Mouse (Mus musculus) liver, postnatal 0 days (tissue): Measurements from ENCODE around the gene Cacna1i. TPM values are rescaled to one million over a fixed set of nuclear protein-coding genes. Genes with fewer than 3 reads are reported as not detected.

Experiments
- ATAC-seq: fragments of 200-750 bp; cut with Nextera tagmentation; 2 replicates; pipeline ENCODE4 v1.8.0; 2017; ENCODE audit warnings: mild to moderate bottlenecking, moderate library complexity
- DNase-seq: peaks from one replicate; pipeline ENCODE4 v3.0.0-alpha.2; 2016
- H3K27ac ChIP-seq: fragments of 300-500 bp; sonication (generic); 2 replicates; pipeline ENCODE4 v1.5.1; 2014; ENCODE audit warnings: antibody characterized with exemption, moderate library complexity, mild to moderate bottlenecking, low read depth
- H3K27me3 ChIP-seq: fragments of 300-500 bp; sonication (generic); 2 replicates; pipeline ENCODE4 v1.6.1; 2014; ENCODE audit warnings: low read length, control low read depth, mixed read lengths; ENCODE audit not compliant: insufficient read depth
- H3K36me3 ChIP-seq: fragments of 300-500 bp; sonication (generic); replicated peaks from 2 replicates; pipeline ENCODE4 v1.6.1; 2014; ENCODE audit warnings: mild to moderate bottlenecking, control low read depth, low read length, moderate library complexity, mixed read lengths; ENCODE audit not compliant: insufficient read depth
- H3K4me1 ChIP-seq: fragments of 300-500 bp; sonication (generic); 2 replicates; pipeline ENCODE4 v1.6.1; 2014; ENCODE audit warnings: antibody characterized with exemption, mild to moderate bottlenecking, control low read depth; ENCODE audit not compliant: insufficient read depth
- H3K4me2 ChIP-seq: fragments of 300-500 bp; sonication (generic); 2 replicates; pipeline ENCODE4 v1.6.1; 2014; ENCODE audit warnings: low read depth, mild to moderate bottlenecking, low read length, moderate library complexity, mixed read lengths
- H3K4me3 ChIP-seq: fragments of 300-500 bp; sonication (generic); 2 replicates; pipeline ENCODE4 v1.5.1; 2014; ENCODE audit warnings: low read depth, low read length
- H3K9ac ChIP-seq: fragments of 300-500 bp; sonication (generic); replicated peaks from 2 replicates; pipeline ENCODE4 v1.6.1; 2014; ENCODE audit warnings: mild to moderate bottlenecking, moderate library complexity
- H3K9me3 ChIP-seq: fragments of 300-500 bp; sonication (generic); 2 replicates; pipeline ENCODE4 v1.6.1; 2016; ENCODE audit warnings: mild to moderate bottlenecking, control low read depth, low read length, mixed read lengths
- CTCF ChIP-seq: sonication (generic); IDR thresholded peaks from 2 replicates; pipeline ENCODE4 v1.5.1; 2016; ENCODE audit warnings: antibody characterized with exemption, low read depth
- EP300 ChIP-seq: IDR thresholded peaks from 2 replicates; pipeline ENCODE4 v1.6.1; 2016; ENCODE audit warnings: antibody characterized with exemption, low read depth, mild to moderate bottlenecking
- WGBS: fragments of 180-500 bp; shearing (Covaris S2); extraction: QIAGEN DNeasy Blood & Tissue Kit; methylation state at CpG from one replicate; pipeline ENCODE4 v1.1.7; 2014; ENCODE audit not compliant: insufficient replicate concordance; 5-methylcytosine and 5-hydroxymethylcytosine counted together
- polyA plus RNA-seq: library from polyadenylated mRNA; unstranded; fragments of >200 nt; fragmentation: Nextera tagmentation; extraction: Ambion mirVana; gene quantifications from 2 replicates; pipeline ENCODE4 v1.2.1, GENCODE M21; 2015

Gene Cacna1i
- polyA plus RNA-seq, 1 experiment from 2014 or later, result not detected

DNA sequence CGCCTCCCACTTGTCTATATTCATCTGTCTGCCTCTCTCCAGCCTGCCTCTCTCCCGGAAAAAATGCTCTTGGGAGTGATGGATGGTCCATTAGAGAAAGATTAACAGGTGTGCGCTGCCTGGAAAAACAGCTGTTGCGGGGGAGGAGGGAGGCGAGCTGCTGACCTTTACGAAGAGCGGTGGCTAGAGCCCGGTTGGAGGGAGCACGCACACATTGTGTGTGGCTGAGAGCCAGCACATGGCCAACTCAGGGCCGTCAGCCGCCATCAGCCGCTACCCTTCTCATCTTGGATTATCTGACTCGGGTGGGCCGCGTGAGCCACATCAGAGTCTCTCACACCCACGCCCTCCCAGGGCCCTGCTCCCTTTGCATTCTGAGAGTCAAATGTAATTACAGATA lies 79.9 kb downstream of the Cacna1i start:
- no peak overlapping the region for H3K4me3 ChIP-seq
- H3K27me3 ChIP-seq, result no peaks in the 10 kb centered on the region
- no peak for ATAC-seq
- no peak overlapping the region for H3K4me2 ChIP-seq
- no peak overlapping the region for H3K9ac ChIP-seq
- H3K4me1 ChIP-seq, result peaks cover 4% of the 10 kb centered on the region; the same call in 1 of the 2 replicates
- DNase-seq, result no peak
- H3K27ac ChIP-seq, result no peak overlapping the region
- TF ChIP-seq CTCF, result no peak
- no peak for TF ChIP-seq EP300
- H3K9me3 ChIP-seq, result no peaks in the 10 kb centered on the region
- 30% methylated on average over 16 of the region's 16 CpGs for WGBS
- no peaks in the 10 kb centered on the region for H3K36me3 ChIP-seq

- 65% methylated on average over 9 of the region's 9 CpGs for WGBS
Observed at GRCm38 (mm10) chr15:80373219-80373964, 86.4 kb downstream of the Cacna1i start.

DNA sequence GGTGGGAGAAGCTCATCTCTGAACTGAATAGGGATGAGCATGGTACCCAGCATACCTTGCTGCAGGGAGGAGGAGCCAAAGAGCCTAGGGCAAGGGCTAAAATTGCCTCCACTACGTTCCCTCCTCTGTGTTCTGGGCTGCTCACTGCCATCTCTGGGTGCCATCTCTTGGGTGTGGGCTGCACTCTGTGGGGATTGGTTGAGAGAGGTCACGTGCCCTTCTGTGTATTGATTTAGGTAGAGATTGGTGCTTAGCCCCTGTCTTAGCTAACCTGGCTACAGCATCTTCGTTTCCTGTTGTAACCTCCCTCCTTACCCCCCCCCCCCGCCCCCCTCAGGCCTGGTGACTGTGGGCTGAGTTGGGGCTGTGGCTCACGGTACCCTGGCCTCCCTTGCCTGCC lies 87.8 kb downstream of the Cacna1i start:
- no peak for TF ChIP-seq CTCF
- no peak for TF ChIP-seq EP300
- Histone ChIP-seq H3K4me2 (no peak overlapping the region), H3K27ac (no peak overlapping the region), H3K9me3 (no peaks in the 10 kb centered on the region), H3K4me1 (no peaks in the 10 kb centered on the region), H3K4me3 (no peak overlapping the region), H3K9ac (no peak overlapping the region), H3K36me3 (no peaks in the 10 kb centered on the region), H3K27me3 (no peaks in the 10 kb centered on the region)
- ATAC-seq (no peak), DNase-seq (no peak)
- WGBS, result 76% methylated on average over 4 of the region's 5 CpGs

More at GRCm38 (mm10) chr15:80373219-80373964, 86.4 kb downstream of the Cacna1i start:
- no peak for ATAC-seq
- H3K27ac ChIP-seq, result no peak overlapping the region
- DNase-seq, result no peak
- H3K36me3 ChIP-seq, result no peaks in the 10 kb centered on the region
- no peak overlapping the region for H3K4me3 ChIP-seq
- no peak overlapping the region for H3K4me2 ChIP-seq
- no peaks in the 10 kb centered on the region for H3K4me1 ChIP-seq
- TF ChIP-seq CTCF (no peak), EP300 (no peak)
- H3K27me3 ChIP-seq, result no peaks in the 10 kb centered on the region
- no peak overlapping the region for H3K9ac ChIP-seq
- H3K9me3 ChIP-seq, result no peaks in the 10 kb centered on the region

GRCm38 (mm10) chr15:80387185-80387584 lies 100.1 kb downstream of the Cacna1i start:
- WGBS, result 79% methylated on average over 2 of the region's 2 CpGs
- no peaks in the 10 kb centered on the region for H3K4me1 ChIP-seq
- no peak for DNase-seq
- no peaks in the 10 kb centered on the region for H3K27me3 ChIP-seq
- H3K36me3 ChIP-seq, result no peaks in the 10 kb centered on the region
- no peak overlapping the region for H3K4me2 ChIP-seq
- no peak for ATAC-seq
- H3K4me3 ChIP-seq, result no peak overlapping the region
- TF ChIP-seq CTCF (no peak), EP300 (no peak)
- H3K27ac ChIP-seq, result no peak overlapping the region
- no peaks in the 10 kb centered on the region for H3K9me3 ChIP-seq
- H3K9ac ChIP-seq, result no peak overlapping the region

DNA sequence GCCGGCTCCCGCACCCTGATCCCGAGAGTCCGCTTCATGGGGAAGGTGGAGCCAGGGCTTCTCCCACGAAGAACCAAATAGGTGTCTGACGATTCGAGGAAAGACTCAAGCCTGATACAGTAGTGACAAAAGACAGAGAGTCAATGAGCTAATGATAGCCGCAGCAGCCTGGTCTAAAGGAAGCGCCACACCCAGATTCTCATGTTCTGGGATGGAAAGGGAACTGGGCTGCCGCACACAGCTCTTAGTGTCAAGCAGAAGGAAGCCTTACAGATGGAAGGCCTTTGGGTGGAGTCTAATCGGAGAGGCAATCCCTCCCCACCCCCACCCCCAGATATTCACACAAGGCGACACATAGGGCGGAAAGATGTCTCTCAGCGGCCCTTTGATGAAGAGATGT lies 104.8 kb downstream of the Cacna1i start:
- DNase-seq (no peak), ATAC-seq (no peak)
- no peak overlapping the region for H3K4me3 ChIP-seq
- H3K27ac ChIP-seq, result no peak overlapping the region
- H3K27me3 ChIP-seq, result no peaks in the 10 kb centered on the region
- no peak overlapping the region for H3K4me2 ChIP-seq
- H3K9me3 ChIP-seq, result no peaks in the 10 kb centered on the region
- WGBS, result 70% methylated on average over 14 of the region's 14 CpGs
- H3K9ac ChIP-seq, result no peak overlapping the region
- TF ChIP-seq CTCF (no peak), EP300 (no peak)
- no peaks in the 10 kb centered on the region for H3K36me3 ChIP-seq
- H3K4me1 ChIP-seq, result no peaks in the 10 kb centered on the region

GRCm38 (mm10) chr15:80395035-80395434 lies 108.0 kb downstream of the Cacna1i start:
- ATAC-seq, result no peak
- no peak overlapping the region for H3K4me2 ChIP-seq
- TF ChIP-seq EP300 (no peak), CTCF (no peak)

More at GRCm38 (mm10) chr15:80395035-80395434, 108.0 kb downstream of the Cacna1i start:
- Histone ChIP-seq H3K36me3 (no peaks in the 10 kb centered on the region), H3K27me3 (no peaks in the 10 kb centered on the region), H3K27ac (no peak overlapping the region), H3K9me3 (peaks cover 4% of the 10 kb centered on the region; the same call in 1 of the 2 replicates), H3K4me3 (no peak overlapping the region), H3K9ac (no peak overlapping the region), H3K4me1 (no peaks in the 10 kb centered on the region)
- WGBS, result 62% methylated on average over 17 of the region's 22 CpGs
- DNase-seq, result no peak
